Mouse (Mus musculus) liver, embryonic 13.5 days (tissue): ENCODE results near the gene Dennd1a. TPM values are rescaled to one million over a fixed set of nuclear protein-coding genes. Genes with fewer than 3 reads are reported as not detected.

Experiments used
- ATAC-seq: fragments of 200-750 bp; cut with Nextera tagmentation; 2 replicates; pipeline ENCODE4 v1.8.0; 2017; ENCODE audit warnings: low read depth, mild to moderate bottlenecking, moderate number of reproducible peaks, moderate library complexity
- DNase-seq: peaks from one replicate; pipeline ENCODE4 v3.0.0; 2022
- H3K27ac ChIP-seq: fragments of 300-500 bp; sonication (generic); 2 replicates; pipeline ENCODE4 v1.5.1; 2015; ENCODE audit warnings: moderate library complexity, mild to moderate bottlenecking, inconsistent platforms
- H3K27me3 ChIP-seq: fragments of 300-500 bp; sonication (generic); 2 replicates; pipeline ENCODE4 v1.6.1; 2015; ENCODE audit warnings: mild to moderate bottlenecking, inconsistent platforms
- H3K36me3 ChIP-seq: fragments of 300-500 bp; sonication (generic); 2 replicates; pipeline ENCODE4 v1.6.1; 2015; ENCODE audit warnings: mild to moderate bottlenecking, inconsistent platforms
- H3K4me1 ChIP-seq: fragments of 300-500 bp; sonication (generic); replicated peaks from 2 replicates; pipeline ENCODE4 v1.6.1; 2015; ENCODE audit warnings: inconsistent platforms
- H3K4me2 ChIP-seq: fragments of 300-500 bp; sonication (generic); 2 replicates; pipeline ENCODE4 v1.6.1; 2015; ENCODE audit warnings: inconsistent platforms, mild to moderate bottlenecking, moderate library complexity
- H3K4me3 ChIP-seq: fragments of 300-500 bp; sonication (generic); replicated peaks from 2 replicates; pipeline ENCODE4 v1.5.1; 2015; ENCODE audit warnings: mild to moderate bottlenecking, inconsistent platforms
- H3K9ac ChIP-seq: fragments of 300-500 bp; sonication (generic); 2 replicates; pipeline ENCODE4 v1.6.1; 2015; ENCODE audit warnings: mild to moderate bottlenecking, inconsistent platforms
- H3K9me3 ChIP-seq: fragments of 300-500 bp; sonication (generic); replicated peaks from 2 replicates; pipeline ENCODE4 v1.6.1; 2016; ENCODE audit warnings: inconsistent platforms
- WGBS: fragments of 180-500 bp; shearing (Covaris S2); methylation state at CpG from one replicate; pipeline ENCODE4 v1.1.7; 2015; ENCODE audit not compliant: insufficient replicate concordance; 5-methylcytosine and 5-hydroxymethylcytosine counted together
- polyA plus RNA-seq: library from polyadenylated mRNA; unstranded; fragments of >200 nt; fragmentation: Nextera tagmentation; extraction: Ambion mirVana; gene quantifications from 2 replicates; pipeline ENCODE4 v1.2.1, GENCODE M21; 2015

The Dennd1a gene
- polyA plus RNA-seq, 1 experiment from 2014 or later = 7.6 TPM

DNA sequence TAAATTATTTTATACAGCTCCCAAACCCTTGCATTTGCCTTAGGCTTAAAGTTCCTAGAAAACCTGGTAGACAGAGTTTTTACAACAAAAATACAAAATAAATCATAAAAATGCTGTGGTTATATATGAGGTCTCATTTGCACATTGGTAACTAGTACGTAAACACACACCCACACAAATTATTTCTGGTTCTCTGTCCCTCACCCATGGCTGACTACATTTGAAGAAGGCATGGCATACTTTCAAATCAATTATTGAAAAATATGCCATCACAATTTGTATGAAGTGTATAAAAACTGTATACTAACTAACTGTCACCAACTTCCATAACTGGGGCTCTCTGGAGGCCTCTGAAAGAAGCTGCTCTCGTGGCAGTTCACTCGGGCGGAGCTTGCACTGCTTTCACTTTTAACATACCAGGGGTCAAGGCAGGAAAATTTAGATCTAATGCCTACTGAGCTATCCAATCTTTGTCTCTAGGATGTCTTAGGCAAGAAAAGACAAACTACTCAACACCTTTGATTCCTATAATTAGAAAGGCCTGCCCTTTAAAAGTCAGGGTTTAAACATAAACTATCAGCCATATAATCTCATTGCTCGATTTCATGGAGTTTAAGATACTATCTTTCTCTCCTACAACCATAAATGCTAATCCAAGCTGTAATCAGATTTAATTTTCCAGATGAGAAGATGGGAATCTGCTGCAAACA lies 122.7 kb downstream of the Dennd1a start:
- Histone ChIP-seq H3K27me3 (no peaks in the 10 kb centered on the region), H3K9me3 (no peaks in the 10 kb centered on the region), H3K4me2 (peak overlapping the region; percentile 59), H3K36me3 (no peaks in the 10 kb centered on the region), H3K4me3 (peak overlapping the region; percentile 20), H3K27ac (no peak overlapping the region), H3K9ac (peak overlapping the region; percentile 55), H3K4me1 (peaks cover 46% of the 10 kb centered on the region)
- WGBS = 49% methylated on average over 5 of the region's 5 CpGs
- ATAC-seq (no peak), DNase-seq (no peak)

GRCm38 (mm10) chr2:38162486-38162885 lies 124.7 kb downstream of the Dennd1a start:
- DNase-seq = no peak
- 93% methylated on average over 3 of the region's 3 CpGs for WGBS
- no peak for ATAC-seq
- no peaks in the 10 kb centered on the region for H3K27me3 ChIP-seq
- no peaks in the 10 kb centered on the region for H3K36me3 ChIP-seq
- no peak overlapping the region for H3K4me3 ChIP-seq
- no peak overlapping the region for H3K4me2 ChIP-seq
- no peak overlapping the region for H3K9ac ChIP-seq
- H3K27ac ChIP-seq = no peak overlapping the region
- no peaks in the 10 kb centered on the region for H3K9me3 ChIP-seq
- H3K4me1 ChIP-seq = peaks cover 46% of the 10 kb centered on the region

DNA sequence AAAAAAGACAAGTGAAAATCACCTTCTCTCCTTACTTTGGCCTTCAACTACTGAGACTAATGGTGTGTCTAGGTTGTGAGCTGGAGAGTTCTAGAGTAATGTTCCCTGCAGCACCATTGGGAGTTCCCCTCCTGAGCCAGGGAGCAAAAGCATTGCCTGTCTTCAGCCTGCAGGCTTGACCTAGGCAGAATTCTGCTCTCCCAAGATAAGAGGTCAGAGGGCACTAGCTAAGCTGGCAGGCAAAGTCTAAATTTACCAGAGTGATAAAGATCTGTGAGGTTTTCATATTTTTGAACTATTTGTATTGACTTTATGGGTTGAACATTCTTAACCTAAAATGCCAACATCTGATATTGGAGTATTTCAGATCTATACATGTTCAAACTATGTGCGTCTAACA lies 125.7 kb downstream of the Dennd1a start:
- 50% methylated on average over 1 of the region's 1 CpGs for WGBS
- H3K9ac ChIP-seq = peak overlapping the region; percentile 20; the same call in 1 of the 2 replicates
- H3K9me3 ChIP-seq = no peaks in the 10 kb centered on the region
- DNase-seq = peak; percentile 59
- peak; percentile 96 for ATAC-seq
- H3K27ac ChIP-seq = peak overlapping the region; percentile 89
- H3K4me1 ChIP-seq = peaks cover 46% of the 10 kb centered on the region
- no peaks in the 10 kb centered on the region for H3K36me3 ChIP-seq
- H3K27me3 ChIP-seq = no peaks in the 10 kb centered on the region
- H3K4me3 ChIP-seq = no peak overlapping the region
- H3K4me2 ChIP-seq = no peak overlapping the region

GRCm38 (mm10) chr2:38159736-38160135 lies 127.5 kb downstream of the Dennd1a start:
- Histone ChIP-seq H3K9me3 (no peaks in the 10 kb centered on the region), H3K9ac (no peak overlapping the region), H3K4me3 (no peak overlapping the region), H3K27me3 (no peaks in the 10 kb centered on the region), H3K4me2 (no peak overlapping the region), H3K36me3 (no peaks in the 10 kb centered on the region), H3K27ac (no peak overlapping the region), H3K4me1 (peaks cover 42% of the 10 kb centered on the region)
- no peak for ATAC-seq
- no peak for DNase-seq
- WGBS = 92% methylated on average over 1 of the region's 1 CpGs

DNA sequence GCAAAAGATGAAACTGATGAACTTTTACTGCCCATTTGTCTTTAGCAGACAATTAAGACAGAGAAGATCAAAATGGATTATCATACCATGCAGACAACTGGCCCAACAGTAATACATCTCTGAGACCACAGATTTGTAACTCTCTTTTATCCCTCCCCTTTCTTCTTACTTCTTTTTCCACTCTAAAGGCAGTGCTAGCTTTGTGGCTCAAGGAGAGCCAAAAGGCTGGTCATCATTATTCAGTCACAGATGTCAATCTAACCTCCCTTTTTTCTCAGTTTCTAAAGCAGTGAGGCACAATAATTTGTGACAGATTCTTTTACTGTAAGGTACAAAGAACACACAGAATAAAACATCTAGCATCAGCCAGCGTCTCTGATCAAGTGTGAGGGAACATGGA lies 130.2 kb downstream of the Dennd1a start:
- WGBS = 78% methylated on average over 1 of the region's 1 CpGs

GRCm38 (mm10) chr2:38156001-38156400 lies 131.2 kb downstream of the Dennd1a start:
- no peak overlapping the region for H3K27ac ChIP-seq
- no peaks in the 10 kb centered on the region for H3K36me3 ChIP-seq
- 30% methylated on average over 2 of the region's 2 CpGs for WGBS
- H3K4me2 ChIP-seq = no peak overlapping the region
- ATAC-seq (no peak), DNase-seq (no peak)
- no peaks in the 10 kb centered on the region for H3K27me3 ChIP-seq
- no peak overlapping the region for H3K4me3 ChIP-seq
- H3K9ac ChIP-seq = no peak overlapping the region
- no peaks in the 10 kb centered on the region for H3K9me3 ChIP-seq
- H3K4me1 ChIP-seq = peaks cover 15% of the 10 kb centered on the region

More for the DNA sequence above, 130.2 kb downstream of the Dennd1a start:
- Histone ChIP-seq H3K4me3 (no peak overlapping the region), H3K4me1 (peaks cover 24% of the 10 kb centered on the region), H3K27ac (no peak overlapping the region), H3K4me2 (no peak overlapping the region), H3K9me3 (no peaks in the 10 kb centered on the region), H3K9ac (no peak overlapping the region), H3K27me3 (no peaks in the 10 kb centered on the region), H3K36me3 (no peaks in the 10 kb centered on the region)
- no peak for ATAC-seq
- no peak for DNase-seq

DNA sequence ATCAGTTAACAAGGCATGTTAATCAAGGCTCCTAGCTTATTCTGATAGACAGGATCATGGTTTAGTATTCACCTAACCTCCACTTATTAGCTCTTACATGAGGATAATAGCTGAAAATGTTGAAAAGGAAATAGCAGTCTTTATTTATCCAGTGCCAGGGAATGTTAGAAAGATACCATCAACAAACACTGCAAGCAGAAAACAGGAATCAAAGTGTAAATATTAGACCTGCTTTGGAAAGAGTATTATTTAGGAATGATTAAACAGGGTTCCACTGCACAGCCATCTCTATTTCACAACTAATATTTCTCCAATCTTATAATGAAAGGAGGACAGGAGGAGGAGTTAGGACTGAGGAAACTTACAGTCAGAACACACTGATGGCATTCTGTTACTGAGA lies 142.4 kb downstream of the Dennd1a start:
- Histone ChIP-seq H3K27ac (no peak overlapping the region), H3K36me3 (no peaks in the 10 kb centered on the region), H3K27me3 (no peaks in the 10 kb centered on the region), H3K4me1 (peaks cover 45% of the 10 kb centered on the region), H3K9ac (no peak overlapping the region), H3K9me3 (no peaks in the 10 kb centered on the region), H3K4me3 (no peak overlapping the region), H3K4me2 (no peak overlapping the region)
- DNase-seq = no peak
- no peak for ATAC-seq

DNA sequence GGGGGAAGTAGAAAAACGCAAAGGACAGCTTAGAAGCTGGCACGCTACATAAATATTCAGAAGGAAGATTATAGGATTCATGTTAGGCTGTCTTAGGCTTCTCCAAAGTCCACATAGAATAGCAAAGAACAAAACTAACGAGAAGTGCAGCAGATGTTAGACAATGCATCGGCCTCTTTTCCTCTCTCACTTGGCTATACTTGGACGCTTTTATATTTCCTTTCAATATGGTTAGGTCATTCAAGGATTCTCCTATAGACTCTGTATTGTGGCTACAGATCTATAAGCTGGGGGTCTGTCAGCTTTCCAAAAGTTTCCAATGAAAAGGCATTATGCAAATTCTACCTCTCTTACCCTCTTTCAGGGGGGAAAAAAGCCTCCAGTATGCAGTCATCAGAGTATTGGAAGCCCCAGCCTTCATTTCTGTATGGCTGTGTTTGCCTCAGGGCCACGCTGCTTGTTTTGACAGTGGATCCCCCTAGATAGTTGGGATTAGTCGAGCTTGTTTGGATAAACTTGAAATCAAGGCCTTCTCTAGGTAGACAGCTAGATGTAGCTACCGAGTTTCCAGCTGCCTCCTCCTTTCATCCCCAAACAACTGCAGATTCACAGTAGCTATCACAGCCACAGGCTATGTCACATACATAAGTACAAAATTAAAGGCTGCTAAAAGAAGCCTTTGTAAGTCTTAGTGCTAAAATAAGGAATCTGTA lies 143.0 kb downstream of the Dennd1a start:
- Histone ChIP-seq H3K4me3 (no peak overlapping the region), H3K9me3 (no peaks in the 10 kb centered on the region), H3K36me3 (no peaks in the 10 kb centered on the region), H3K27ac (peak overlapping the region; percentile 29; the same call in 1 of the 2 replicates), H3K4me1 (peaks cover 47% of the 10 kb centered on the region), H3K4me2 (no peak overlapping the region), H3K27me3 (no peaks in the 10 kb centered on the region), H3K9ac (no peak overlapping the region)
- ATAC-seq = no peak
- DNase-seq = no peak
- WGBS = 69% methylated on average over 8 of the region's 8 CpGs

DNA sequence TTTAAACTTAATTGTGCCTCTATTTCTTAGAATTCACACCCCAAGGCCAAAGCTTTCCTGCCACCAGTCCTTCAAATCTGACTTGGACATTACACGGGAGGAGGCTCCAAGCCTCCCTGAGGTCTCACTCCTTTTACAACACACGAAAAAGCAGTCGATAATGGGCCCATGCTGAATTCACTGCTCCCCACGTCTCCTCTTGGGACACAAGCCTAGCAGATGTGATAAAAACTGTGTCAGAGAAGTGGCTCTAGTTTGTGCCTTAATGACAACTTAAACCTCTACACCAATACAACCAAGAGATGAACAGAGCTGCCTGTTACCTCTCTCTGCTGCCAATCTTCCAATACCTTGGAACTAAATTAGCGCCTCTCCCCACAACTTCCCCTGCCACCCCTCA lies 144.3 kb downstream of the Dennd1a start:
- Histone ChIP-seq H3K9ac (no peak overlapping the region), H3K36me3 (no peaks in the 10 kb centered on the region), H3K27me3 (no peaks in the 10 kb centered on the region), H3K27ac (peak overlapping the region; percentile 63), H3K4me3 (no peak overlapping the region), H3K4me2 (no peak overlapping the region), H3K9me3 (no peaks in the 10 kb centered on the region), H3K4me1 (peaks cover 40% of the 10 kb centered on the region)
- WGBS = 38% methylated on average over 5 of the region's 5 CpGs
- ATAC-seq (no peak), DNase-seq (no peak)

- H3K4me2 ChIP-seq = no peak overlapping the region
- H3K9ac ChIP-seq = no peak overlapping the region
- H3K27ac ChIP-seq = no peak overlapping the region
- no peaks in the 10 kb centered on the region for H3K36me3 ChIP-seq
- DNase-seq (no peak), ATAC-seq (no peak)
- no peaks in the 10 kb centered on the region for H3K27me3 ChIP-seq
- H3K4me3 ChIP-seq = no peak overlapping the region
- peaks cover 40% of the 10 kb centered on the region for H3K4me1 ChIP-seq
- WGBS = 29% methylated on average over 2 of the region's 2 CpGs
- H3K9me3 ChIP-seq = no peaks in the 10 kb centered on the region
These were observed 145.0 kb downstream of the Dennd1a start for GRCm38 (mm10) chr2:38142210-38142609.

GRCm38 (mm10) chr2:38139536-38139935 lies 147.7 kb downstream of the Dennd1a start:
- Histone ChIP-seq H3K9ac (no peak overlapping the region), H3K4me3 (no peak overlapping the region), H3K27ac (no peak overlapping the region), H3K4me2 (no peak overlapping the region), H3K36me3 (no peaks in the 10 kb centered on the region), H3K27me3 (no peaks in the 10 kb centered on the region), H3K4me1 (peaks cover 32% of the 10 kb centered on the region), H3K9me3 (no peaks in the 10 kb centered on the region)
- WGBS = 68% methylated on average over 3 of the region's 3 CpGs
- ATAC-seq (no peak), DNase-seq (no peak)

GRCm38 (mm10) chr2:38137086-38137485 lies 150.1 kb downstream of the Dennd1a start:
- H3K4me3 ChIP-seq = no peak overlapping the region
- WGBS = 74% methylated on average over 5 of the region's 5 CpGs
- H3K4me1 ChIP-seq = peaks cover 35% of the 10 kb centered on the region
- ATAC-seq (no peak), DNase-seq (no peak)
- no peak overlapping the region for H3K9ac ChIP-seq
- no peaks in the 10 kb centered on the region for H3K9me3 ChIP-seq
- no peaks in the 10 kb centered on the region for H3K36me3 ChIP-seq
- H3K27me3 ChIP-seq = no peaks in the 10 kb centered on the region
- no peak overlapping the region for H3K4me2 ChIP-seq
- H3K27ac ChIP-seq = no peak overlapping the region
